Mouse (Mus musculus): ENCODE measurements around the gene F11r. TPM values are rescaled to one million over a fixed set of nuclear protein-coding genes. Genes with fewer than 3 reads are reported as not detected.
"Not testable (repeated sequence)": the region's sequence is repeated elsewhere in the genome, so short reads cannot be mapped to it uniquely, and the experiment has no call there.

The F11r gene
- polyA plus RNA-seq, 1 experiment from 2014 or later, result 80.0 TPM

- Histone ChIP-seq H3K27me3 (ENCODE audit: control insufficient read depth, insufficient read depth, low read length) (no peaks in the 10 kb centered on the region), H3K4me1 (ENCODE audit: control insufficient read depth, insufficient read depth, low read length) (peaks cover 7% of the 10 kb centered on the region), H3K9ac (ENCODE audit: low read length) (no peak overlapping the region), H3K4me2 (ENCODE audit: low read depth, low read length) (no peak overlapping the region), H3K4me3 (ENCODE audit: low read length) (no peak overlapping the region), H3K9me3 (replicated peaks; ENCODE audit: control insufficient read depth, low read length) (no peaks in the 10 kb centered on the region), H3K27ac (ENCODE audit: low read length) (no peak overlapping the region), H3K36me3 (ENCODE audit: control insufficient read depth, insufficient read depth) (no peaks in the 10 kb centered on the region)
- 51% methylated on average over 5 of the region's 5 CpGs for whole genome bisulfite sequencing
- no peak; the same call in 1 of the 2 replicates for ATAC-seq (replicated peaks; ENCODE audit: extremely low read depth, insufficient read depth, low FRiP score)
Observed at GRCm38 (mm10) chr1:171470896-171471295, 33.6 kb downstream of the F11r start.

- H3K4me3 ChIP-seq (ENCODE audit: low read length), result no peak overlapping the region
- ATAC-seq (replicated peaks; ENCODE audit: extremely low read depth, insufficient read depth, low FRiP score), result no peak
- H3K36me3 ChIP-seq (ENCODE audit: control insufficient read depth, insufficient read depth), result no peaks in the 10 kb centered on the region
- H3K9me3 ChIP-seq (replicated peaks; ENCODE audit: control insufficient read depth, low read length), result no peaks in the 10 kb centered on the region
- H3K27me3 ChIP-seq (ENCODE audit: control insufficient read depth, insufficient read depth, low read length), result no peaks in the 10 kb centered on the region
- WGBS, result 87% methylated on average over 1 of the region's 1 CpGs
- H3K4me1 ChIP-seq (ENCODE audit: control insufficient read depth, insufficient read depth, low read length), result peaks cover 7% of the 10 kb centered on the region
- H3K9ac ChIP-seq (ENCODE audit: low read length), result no peak overlapping the region
- H3K27ac ChIP-seq (ENCODE audit: low read length), result no peak overlapping the region
- no peak overlapping the region for H3K4me2 ChIP-seq (ENCODE audit: low read depth, low read length)
Observed at GRCm38 (mm10) chr1:171471452-171471851, 34.1 kb downstream of the F11r start.

GRCm38 (mm10) chr1:171471941-171472340 is 34.6 kb downstream of the F11r start:
- not testable (repeated sequence) for H3K9ac ChIP-seq (ENCODE audit: low read length); H3K4me1 ChIP-seq (ENCODE audit: control insufficient read depth, insufficient read depth, low read length); H3K4me2 ChIP-seq (ENCODE audit: low read depth, low read length); H3K9me3 ChIP-seq (replicated peaks; ENCODE audit: control insufficient read depth, low read length); ATAC-seq (replicated peaks; ENCODE audit: extremely low read depth, insufficient read depth, low FRiP score); H3K27ac ChIP-seq (ENCODE audit: low read length); H3K27me3 ChIP-seq (ENCODE audit: control insufficient read depth, insufficient read depth, low read length); H3K36me3 ChIP-seq (ENCODE audit: control insufficient read depth, insufficient read depth); H3K4me3 ChIP-seq (ENCODE audit: low read length)
- 92% methylated on average over 8 of the region's 8 CpGs for WGBS

DNA sequence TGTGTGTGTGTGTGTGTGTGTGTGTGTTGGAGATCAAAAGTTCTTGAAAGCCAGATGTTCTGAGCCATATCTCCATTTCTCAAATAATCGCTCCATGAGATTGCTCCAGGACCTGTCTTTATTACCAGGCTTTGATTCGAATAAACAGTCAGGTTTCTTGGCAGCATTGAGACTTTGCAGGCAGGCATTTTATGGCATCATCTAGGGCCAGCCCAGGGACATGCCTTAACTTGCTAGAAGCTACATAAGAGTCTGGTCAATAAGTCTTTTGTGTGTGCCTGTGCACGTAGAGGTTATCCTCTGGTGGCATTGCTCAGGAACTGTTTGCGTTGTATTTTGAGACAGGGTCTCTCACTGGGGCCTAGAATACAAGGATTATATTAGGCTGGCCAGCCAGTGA is 36.2 kb downstream of the F11r start:
- H3K4me1 ChIP-seq (ENCODE audit: control insufficient read depth, insufficient read depth, low read length), result peaks cover 7% of the 10 kb centered on the region
- H3K4me2 ChIP-seq (ENCODE audit: low read depth, low read length), result no peak overlapping the region
- no peaks in the 10 kb centered on the region for H3K36me3 ChIP-seq (ENCODE audit: control insufficient read depth, insufficient read depth)
- ATAC-seq (replicated peaks; ENCODE audit: extremely low read depth, insufficient read depth, low FRiP score), result no peak
- no peak overlapping the region for H3K9ac ChIP-seq (ENCODE audit: low read length)
- no peak overlapping the region for H3K27ac ChIP-seq (ENCODE audit: low read length)
- 76% methylated on average over 4 of the region's 4 CpGs for WGBS
- no peaks in the 10 kb centered on the region for H3K27me3 ChIP-seq (ENCODE audit: control insufficient read depth, insufficient read depth, low read length)
- no peaks in the 10 kb centered on the region for H3K9me3 ChIP-seq (replicated peaks; ENCODE audit: control insufficient read depth, low read length)
- H3K4me3 ChIP-seq (ENCODE audit: low read length), result no peak overlapping the region

DNA sequence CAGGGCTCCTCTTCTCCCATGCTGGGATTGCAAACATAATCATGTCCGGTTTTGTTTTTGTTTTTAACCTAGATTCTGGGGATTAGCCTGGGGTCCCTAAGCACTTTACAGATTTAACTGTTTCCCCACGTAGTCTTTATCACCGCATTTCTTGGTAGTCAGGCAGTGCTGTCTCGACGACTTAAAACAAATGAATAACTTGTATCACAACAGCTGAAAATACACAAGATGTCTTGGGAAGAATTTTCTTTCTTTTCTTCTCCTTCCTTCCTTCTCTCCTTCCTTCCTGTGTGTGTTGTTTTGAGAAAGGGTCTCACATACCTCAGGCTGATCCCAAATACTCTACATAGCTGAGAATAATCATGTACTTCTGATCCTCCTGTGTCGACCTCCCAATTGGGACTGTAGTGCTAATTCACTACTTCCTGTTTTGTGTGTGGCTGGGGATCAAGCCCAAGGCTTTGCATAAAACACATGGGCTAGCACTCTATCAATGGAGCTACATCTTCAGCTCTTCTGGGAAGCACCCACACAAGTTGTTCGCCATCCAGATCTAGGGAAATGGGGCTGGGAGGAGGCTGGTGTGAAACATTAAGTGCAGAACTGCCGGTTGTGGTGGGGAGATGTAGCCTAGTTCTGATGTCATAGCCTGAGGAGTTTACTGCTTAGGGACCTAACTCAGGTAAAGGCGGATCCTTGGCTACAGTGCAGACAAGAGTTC is 36.7 kb downstream of the F11r start:
- H3K9ac ChIP-seq (ENCODE audit: low read length), result no peak overlapping the region
- H3K4me2 ChIP-seq (ENCODE audit: low read depth, low read length), result no peak overlapping the region
- H3K36me3 ChIP-seq (ENCODE audit: control insufficient read depth, insufficient read depth), result no peaks in the 10 kb centered on the region
- H3K4me1 ChIP-seq (ENCODE audit: control insufficient read depth, insufficient read depth, low read length), result peaks cover 7% of the 10 kb centered on the region
- H3K4me3 ChIP-seq (ENCODE audit: low read length), result no peak overlapping the region
- 62% methylated on average over 9 of the region's 9 CpGs for WGBS
- no peak overlapping the region for H3K27ac ChIP-seq (ENCODE audit: low read length)
- no peaks in the 10 kb centered on the region for H3K9me3 ChIP-seq (replicated peaks; ENCODE audit: control insufficient read depth, low read length)
- H3K27me3 ChIP-seq (ENCODE audit: control insufficient read depth, insufficient read depth, low read length), result no peaks in the 10 kb centered on the region
- ATAC-seq (replicated peaks; ENCODE audit: extremely low read depth, insufficient read depth, low FRiP score), result no peak

- WGBS, result 65% methylated on average over 8 of the region's 8 CpGs
- no peak for ATAC-seq (replicated peaks; ENCODE audit: extremely low read depth, insufficient read depth, low FRiP score)
- H3K4me3 ChIP-seq (ENCODE audit: low read length), result no peak overlapping the region
- peaks cover 4% of the 10 kb centered on the region for H3K9me3 ChIP-seq (replicated peaks; ENCODE audit: control insufficient read depth, low read length)
- H3K4me2 ChIP-seq (ENCODE audit: low read depth, low read length), result no peak overlapping the region
- no peak overlapping the region for H3K27ac ChIP-seq (ENCODE audit: low read length)
- H3K9ac ChIP-seq (ENCODE audit: low read length), result no peak overlapping the region
- H3K36me3 ChIP-seq (ENCODE audit: control insufficient read depth, insufficient read depth), result no peaks in the 10 kb centered on the region
- no peaks in the 10 kb centered on the region for H3K4me1 ChIP-seq (ENCODE audit: control insufficient read depth, insufficient read depth, low read length)
- no peaks in the 10 kb centered on the region for H3K27me3 ChIP-seq (ENCODE audit: control insufficient read depth, insufficient read depth, low read length)
Observed at GRCm38 (mm10) chr1:171477123-171477522, 39.8 kb downstream of the F11r start.

DNA sequence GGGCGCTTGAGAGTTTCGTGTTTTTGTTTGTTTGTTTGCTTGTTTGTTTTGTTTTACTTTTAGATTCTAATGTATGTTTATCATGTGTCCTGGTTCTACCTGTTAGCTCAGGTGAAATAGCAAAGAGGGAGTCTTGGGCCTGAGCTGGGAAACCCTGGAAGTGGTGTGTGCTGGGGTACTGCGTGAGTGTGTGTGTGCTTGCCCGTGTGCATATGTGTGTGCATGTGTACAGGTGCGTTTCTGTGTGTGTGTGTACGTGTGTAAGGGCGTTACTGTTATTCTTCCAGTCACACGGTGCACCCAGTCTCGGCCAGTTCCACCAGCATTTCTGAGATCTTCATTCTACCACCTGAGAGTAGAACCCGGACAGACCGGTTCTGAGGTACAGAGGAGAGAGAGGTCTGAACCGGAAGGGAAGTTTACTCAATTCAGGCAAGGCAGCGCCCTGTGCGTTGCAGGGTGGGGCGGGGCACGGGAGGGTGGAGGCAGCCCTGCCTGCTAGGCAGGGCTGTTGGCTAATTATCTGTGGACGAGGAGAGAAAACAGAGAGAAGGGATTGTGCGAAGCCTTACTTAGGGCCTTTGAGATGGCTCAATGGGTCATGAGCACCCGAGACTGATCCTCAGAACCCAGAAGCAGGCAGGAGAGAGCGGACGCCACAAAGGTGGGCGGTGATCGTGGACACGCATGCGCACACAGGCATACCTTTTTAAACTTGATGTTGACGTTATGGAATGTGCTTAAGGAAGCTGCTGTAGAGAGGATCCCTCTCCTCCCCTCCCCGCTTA is 40.6 kb downstream of the F11r start:
- WGBS, result 61% methylated on average over 27 of the region's 27 CpGs
- H3K4me1 ChIP-seq (ENCODE audit: control insufficient read depth, insufficient read depth, low read length), result no peaks in the 10 kb centered on the region
- H3K36me3 ChIP-seq (ENCODE audit: control insufficient read depth, insufficient read depth), result no peaks in the 10 kb centered on the region
- H3K9me3 ChIP-seq (replicated peaks; ENCODE audit: control insufficient read depth, low read length), result peaks cover 6% of the 10 kb centered on the region
- H3K9ac ChIP-seq (ENCODE audit: low read length), result peak overlapping the region; percentile 6; the same call in 1 of the 2 replicates
- peak overlapping the region; percentile 28 for H3K4me3 ChIP-seq (ENCODE audit: low read length)
- no peak overlapping the region for H3K27ac ChIP-seq (ENCODE audit: low read length)
- H3K4me2 ChIP-seq (ENCODE audit: low read depth, low read length), result peak overlapping the region; percentile 29
- ATAC-seq (replicated peaks; ENCODE audit: extremely low read depth, insufficient read depth, low FRiP score), result no peak
- no peaks in the 10 kb centered on the region for H3K27me3 ChIP-seq (ENCODE audit: control insufficient read depth, insufficient read depth, low read length)

DNA sequence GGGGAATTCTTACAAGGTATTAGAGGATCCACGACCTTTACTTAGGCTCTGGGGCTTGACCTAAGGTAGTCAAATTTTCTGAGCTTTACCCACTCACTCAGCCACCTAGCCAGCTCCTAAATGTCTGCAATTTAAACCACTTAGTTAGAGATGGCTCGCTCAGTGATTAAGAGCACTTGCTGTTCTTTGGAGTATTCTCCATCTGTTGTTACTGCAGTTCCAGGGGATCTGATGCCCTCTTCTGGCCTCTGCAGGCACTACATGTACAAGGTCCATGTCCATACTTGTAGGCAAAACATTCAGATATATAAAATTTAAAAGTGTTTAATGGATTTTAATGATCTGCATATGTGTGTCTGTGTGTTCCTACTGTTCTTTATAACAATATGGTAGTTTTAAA is 41.6 kb downstream of the F11r start:
- Histone ChIP-seq H3K4me2 (ENCODE audit: low read depth, low read length) (no peak overlapping the region), H3K27ac (ENCODE audit: low read length) (no peak overlapping the region), H3K27me3 (ENCODE audit: control insufficient read depth, insufficient read depth, low read length) (no peaks in the 10 kb centered on the region), H3K36me3 (ENCODE audit: control insufficient read depth, insufficient read depth) (no peaks in the 10 kb centered on the region), H3K4me1 (ENCODE audit: control insufficient read depth, insufficient read depth, low read length) (no peaks in the 10 kb centered on the region), H3K4me3 (ENCODE audit: low read length) (no peak overlapping the region), H3K9me3 (replicated peaks; ENCODE audit: control insufficient read depth, low read length) (peaks cover 8% of the 10 kb centered on the region), H3K9ac (ENCODE audit: low read length) (no peak overlapping the region)
- 35% methylated on average over 2 of the region's 2 CpGs for WGBS
- ATAC-seq (replicated peaks; ENCODE audit: extremely low read depth, insufficient read depth, low FRiP score), result no peak

- WGBS, result 92% methylated on average over 13 of the region's 13 CpGs
- H3K4me2 ChIP-seq (ENCODE audit: low read depth, low read length), result no peak overlapping the region
- H3K27ac ChIP-seq (ENCODE audit: low read length), result no peak overlapping the region
- no peaks in the 10 kb centered on the region for H3K4me1 ChIP-seq (ENCODE audit: control insufficient read depth, insufficient read depth, low read length)
- ATAC-seq (replicated peaks; ENCODE audit: extremely low read depth, insufficient read depth, low FRiP score), result no peak
- peaks cover 16% of the 10 kb centered on the region for H3K9me3 ChIP-seq (replicated peaks; ENCODE audit: control insufficient read depth, low read length)
- no peak overlapping the region for H3K9ac ChIP-seq (ENCODE audit: low read length)
- no peaks in the 10 kb centered on the region for H3K36me3 ChIP-seq (ENCODE audit: control insufficient read depth, insufficient read depth)
- no peaks in the 10 kb centered on the region for H3K27me3 ChIP-seq (ENCODE audit: control insufficient read depth, insufficient read depth, low read length)
- H3K4me3 ChIP-seq (ENCODE audit: low read length), result no peak overlapping the region
Observed at GRCm38 (mm10) chr1:171494241-171494640, 56.9 kb downstream of the F11r start.
